Mouse (Mus musculus) liver, embryonic 18 days (tissue): ENCODE results near the gene Olfr933. TPM values are rescaled to one million over a fixed set of nuclear protein-coding genes. Genes with fewer than 3 reads are reported as not detected.

Experiments
- polyA plus RNA-seq: library from polyadenylated mRNA; depleted of rRNA; stranded (reverse); fragments of >200 nt; gene quantifications from 2 replicates; pipeline ENCODE4 v1.2.3, GENCODE M21; 2012; rRNA removed

The Olfr933 gene
- polyA plus RNA-seq, result not detected in 2 replicates

DNA sequence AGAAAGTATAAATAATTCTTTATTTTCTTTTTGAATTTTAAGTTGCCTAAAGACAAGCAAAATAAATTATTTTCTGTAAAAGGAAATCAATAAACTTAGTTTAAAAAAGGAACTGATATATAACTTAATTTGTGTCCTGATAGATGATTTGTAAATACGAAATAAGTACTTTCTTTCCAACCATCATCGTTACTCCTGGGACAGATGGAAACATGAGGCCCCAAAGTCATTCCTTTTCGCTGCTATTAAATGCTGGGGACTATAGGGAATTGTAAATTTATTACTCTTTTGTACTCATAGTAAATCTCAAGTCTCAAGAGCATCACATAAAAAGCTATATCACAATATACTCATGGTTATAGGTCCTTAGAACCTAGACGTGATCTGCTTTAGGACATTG is at the start of gene Olfr933:
Gene Olfr933 (plus strand): TSS at position 301 of the 400 bp plus-strand sequence.

GRCm38 (mm10) chr9:38929509-38929908 is 42.6 kb upstream of the Olfr933 start, which contains the start of gene Olfr930:
TSS of gene Olfr930 (plus strand) at chr9:38929809.

DNA sequence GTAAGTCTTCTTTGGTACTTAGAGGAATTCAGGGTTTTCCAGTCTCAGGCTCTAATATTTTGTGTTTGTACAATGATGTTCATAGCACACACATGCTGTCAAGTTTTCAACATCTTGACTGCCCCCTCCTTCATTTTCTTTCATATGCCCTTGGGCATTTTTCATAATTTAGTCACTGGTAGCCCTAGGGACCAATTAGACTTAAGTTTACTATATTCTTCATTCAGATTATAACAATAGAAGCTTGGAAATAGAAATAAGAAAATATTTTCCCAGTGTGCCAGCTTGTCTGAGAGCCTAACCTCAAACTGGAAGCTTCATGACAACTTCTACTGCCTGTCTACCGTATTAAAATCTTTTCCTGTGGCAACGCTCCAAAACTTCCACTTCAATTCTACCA is 16.1 kb downstream of the Olfr933 start, which contains the start of gene Olfr934:
Gene Olfr934 (minus strand): TSS at position 101 of the 400 bp plus-strand sequence.

GRCm38 (mm10) chr9:38999583-38999982 is 27.5 kb downstream of the Olfr933 start, which contains the start of gene Olfr935:
TSS of gene Olfr935 (minus strand) at chr9:38999683.

GRCm38 (mm10) chr9:39023277-39023676 is 51.2 kb downstream of the Olfr933 start, which contains the start of gene Olfr146:
TSS of gene Olfr146 (minus strand) at chr9:39023377.

Other genes with a start within 250 kb of the Olfr933 start
- 0.08 and 0.09 TPM in 2 replicates for gene Olfr920, start 220.0 kb upstream of the Olfr933 start, polyA plus RNA-seq
- not detected in 2 replicates for gene Olfr921, start 199.2 kb upstream of the Olfr933 start, polyA plus RNA-seq
- gene Olfr922, start 157.7 kb upstream of the Olfr933 start, polyA plus RNA-seq, result not detected in 2 replicates
- not detected in 2 replicates for gene Olfr923, start 145.8 kb upstream of the Olfr933 start, polyA plus RNA-seq
- not detected in 2 replicates for gene Olfr924, start 127.9 kb upstream of the Olfr933 start, polyA plus RNA-seq
- gene Olfr26, start 117.3 kb upstream of the Olfr933 start, polyA plus RNA-seq, result not detected in 2 replicates
- gene Olfr926, start 95.2 kb upstream of the Olfr933 start, polyA plus RNA-seq, result not detected in 2 replicates
- not detected in 2 replicates for gene Olfr930, start 42.5 kb upstream of the Olfr933 start, polyA plus RNA-seq
- gene Olfr934, start 16.0 kb downstream of the Olfr933 start, polyA plus RNA-seq, result not detected in 2 replicates
- gene Olfr935, start 27.4 kb downstream of the Olfr933 start, polyA plus RNA-seq, result not detected in 2 replicates
- not detected in 2 replicates for gene Olfr146, start 51.1 kb downstream of the Olfr933 start, polyA plus RNA-seq
- gene Olfr937, start 92.6 kb downstream of the Olfr933 start, polyA plus RNA-seq, result not detected in 2 replicates
- gene Olfr938, start 106.6 kb downstream of the Olfr933 start, polyA plus RNA-seq, result not detected in 2 replicates
- gene Olfr27, start 155.8 kb downstream of the Olfr933 start, polyA plus RNA-seq, result not detected in 2 replicates
- not detected in 2 replicates for gene Olfr943, start 194.0 kb downstream of the Olfr933 start, polyA plus RNA-seq
- gene Olfr944, start 229.6 kb downstream of the Olfr933 start, polyA plus RNA-seq, result not detected in 2 replicates